Mouse (Mus musculus) midbrain, embryonic 13.5 days (tissue): ENCODE results near the gene Susd1. TPM values are rescaled to one million over a fixed set of nuclear protein-coding genes. Genes with fewer than 3 reads are reported as not detected.
A peak's percentile ranks its signal among the peaks of the same experiment; 100 is the strongest.

Experiments
- ATAC-seq: fragments of 200-750 bp; cut with Nextera tagmentation; 2 replicates; pipeline ENCODE4 v1.8.0; 2017; ENCODE audit warnings: mild to moderate bottlenecking, moderate TSS enrichment, moderate library complexity
- H3K27ac ChIP-seq: fragments of 300-500 bp; sonication (generic); 2 replicates; pipeline ENCODE4 v1.5.1; 2015; ENCODE audit warnings: inconsistent platforms, mild to moderate bottlenecking, moderate library complexity
- H3K27me3 ChIP-seq: fragments of 300-500 bp; sonication (generic); 2 replicates; pipeline ENCODE4 v1.6.1; 2015; ENCODE audit warnings: mild to moderate bottlenecking, inconsistent platforms
- H3K36me3 ChIP-seq: fragments of 300-500 bp; sonication (generic); 2 replicates; pipeline ENCODE4 v1.6.1; 2015; ENCODE audit warnings: mild to moderate bottlenecking, inconsistent platforms
- H3K4me1 ChIP-seq: fragments of 300-500 bp; sonication (generic); replicated peaks from 2 replicates; pipeline ENCODE4 v1.6.1; 2015; ENCODE audit warnings: inconsistent platforms
- H3K4me2 ChIP-seq: fragments of 300-500 bp; sonication (generic); replicated peaks from 2 replicates; pipeline ENCODE4 v1.6.1; 2015; ENCODE audit warnings: moderate library complexity, mild to moderate bottlenecking, inconsistent platforms
- H3K4me3 ChIP-seq: fragments of 300-500 bp; sonication (generic); replicated peaks from 2 replicates; pipeline ENCODE4 v1.5.1; 2015; ENCODE audit warnings: mild to moderate bottlenecking, inconsistent platforms
- H3K9ac ChIP-seq: fragments of 300-500 bp; sonication (generic); replicated peaks from 2 replicates; pipeline ENCODE4 v1.6.1; 2015; ENCODE audit warnings: mild to moderate bottlenecking, inconsistent platforms
- H3K9me3 ChIP-seq: fragments of 300-500 bp; sonication (generic); 2 replicates; pipeline ENCODE4 v1.6.1; 2016; ENCODE audit warnings: mild to moderate bottlenecking, inconsistent platforms
- WGBS: fragments of 180-500 bp; shearing (Covaris S2); methylation state at CpG from one replicate; pipeline ENCODE4 v1.1.7; 2015; 5-methylcytosine and 5-hydroxymethylcytosine counted together
- polyA plus RNA-seq: library from polyadenylated mRNA; unstranded; fragments of >200 nt; fragmentation: Nextera tagmentation; extraction: Ambion mirVana; gene quantifications from 2 replicates; pipeline ENCODE4 v1.2.1, GENCODE M21; 2015

Gene Susd1
- polyA plus RNA-seq, 1 experiment from 2014 or later: 1.4 TPM

- Histone ChIP-seq H3K9me3 (no peaks in the 10 kb centered on the region), H3K4me3 (no peak overlapping the region), H3K27ac (no peak overlapping the region), H3K4me2 (no peak overlapping the region), H3K4me1 (no peaks in the 10 kb centered on the region), H3K9ac (no peak overlapping the region), H3K27me3 (no peaks in the 10 kb centered on the region), H3K36me3 (no peaks in the 10 kb centered on the region)
- WGBS: 91% methylated on average over 3 of the region's 3 CpGs
- ATAC-seq: no peak
Observed at GRCm38 (mm10) chr4:59450906-59451305, 12.5 kb upstream of the Susd1 start.

GRCm38 (mm10) chr4:59450234-59450854, 11.9 kb upstream of the Susd1 start:
- Histone ChIP-seq H3K36me3 (no peaks in the 10 kb centered on the region), H3K9ac (no peak overlapping the region), H3K27me3 (no peaks in the 10 kb centered on the region), H3K9me3 (no peaks in the 10 kb centered on the region), H3K4me2 (no peak overlapping the region), H3K4me3 (no peak overlapping the region), H3K27ac (no peak overlapping the region), H3K4me1 (no peaks in the 10 kb centered on the region)
- no peak for ATAC-seq
- 90% methylated on average over 6 of the region's 6 CpGs for WGBS

GRCm38 (mm10) chr4:59447296-59447695, 8.9 kb upstream of the Susd1 start:
- no peak for ATAC-seq
- Histone ChIP-seq H3K9ac (no peak overlapping the region), H3K4me1 (no peaks in the 10 kb centered on the region), H3K4me2 (no peak overlapping the region), H3K27me3 (no peaks in the 10 kb centered on the region), H3K36me3 (no peaks in the 10 kb centered on the region), H3K27ac (no peak overlapping the region), H3K4me3 (no peak overlapping the region), H3K9me3 (no peaks in the 10 kb centered on the region)
- 61% methylated on average over 1 of the region's 1 CpGs for WGBS

GRCm38 (mm10) chr4:59445516-59445915, 7.1 kb upstream of the Susd1 start:
- no peak overlapping the region for H3K4me3 ChIP-seq
- no peak overlapping the region for H3K9ac ChIP-seq
- no peaks in the 10 kb centered on the region for H3K36me3 ChIP-seq
- no peak overlapping the region for H3K27ac ChIP-seq
- no peaks in the 10 kb centered on the region for H3K4me1 ChIP-seq
- H3K27me3 ChIP-seq: no peaks in the 10 kb centered on the region
- ATAC-seq: no peak
- no peaks in the 10 kb centered on the region for H3K9me3 ChIP-seq
- WGBS: 85% methylated on average over 6 of the region's 6 CpGs
- H3K4me2 ChIP-seq: no peak overlapping the region

GRCm38 (mm10) chr4:59444994-59445393, 6.6 kb upstream of the Susd1 start:
- no peak for ATAC-seq
- Histone ChIP-seq H3K4me3 (no peak overlapping the region), H3K9me3 (no peaks in the 10 kb centered on the region), H3K4me1 (no peaks in the 10 kb centered on the region), H3K36me3 (no peaks in the 10 kb centered on the region), H3K27ac (no peak overlapping the region), H3K4me2 (no peak overlapping the region), H3K27me3 (peaks cover 3% of the 10 kb centered on the region), H3K9ac (no peak overlapping the region)
- 93% methylated on average over 3 of the region's 3 CpGs for WGBS

- H3K9me3 ChIP-seq: no peaks in the 10 kb centered on the region
- H3K4me2 ChIP-seq: no peak overlapping the region
- WGBS: 77% methylated on average over 4 of the region's 4 CpGs
- H3K27ac ChIP-seq: no peak overlapping the region
- no peak overlapping the region for H3K9ac ChIP-seq
- no peaks in the 10 kb centered on the region for H3K36me3 ChIP-seq
- no peak overlapping the region for H3K4me3 ChIP-seq
- H3K27me3 ChIP-seq: peaks cover 12% of the 10 kb centered on the region
- H3K4me1 ChIP-seq: no peaks in the 10 kb centered on the region
- no peak for ATAC-seq
Observed at GRCm38 (mm10) chr4:59444085-59444484, 5.7 kb upstream of the Susd1 start.

GRCm38 (mm10) chr4:59441265-59441664, 2.8 kb upstream of the Susd1 start:
- Histone ChIP-seq H3K4me3 (no peak overlapping the region), H3K4me1 (peaks cover 11% of the 10 kb centered on the region), H3K36me3 (no peaks in the 10 kb centered on the region), H3K4me2 (no peak overlapping the region), H3K9ac (no peak overlapping the region), H3K27ac (no peak overlapping the region), H3K9me3 (no peaks in the 10 kb centered on the region), H3K27me3 (peaks cover 39% of the 10 kb centered on the region)
- 93% methylated on average over 1 of the region's 1 CpGs for WGBS
- no peak for ATAC-seq

GRCm38 (mm10) chr4:59439960-59440359, 1.5 kb upstream of the Susd1 start:
- Histone ChIP-seq H3K36me3 (no peaks in the 10 kb centered on the region), H3K9me3 (no peaks in the 10 kb centered on the region), H3K27me3 (peaks cover 42% of the 10 kb centered on the region), H3K4me1 (peaks cover 11% of the 10 kb centered on the region), H3K27ac (no peak overlapping the region), H3K9ac (no peak overlapping the region), H3K4me3 (no peak overlapping the region), H3K4me2 (no peak overlapping the region)
- ATAC-seq: no peak
- 56% methylated on average over 2 of the region's 2 CpGs for WGBS

- H3K4me1 ChIP-seq: peaks cover 11% of the 10 kb centered on the region
- no peak overlapping the region for H3K27ac ChIP-seq
- peaks cover 42% of the 10 kb centered on the region for H3K27me3 ChIP-seq
- H3K9ac ChIP-seq: no peak overlapping the region
- WGBS: 21% methylated on average over 5 of the region's 5 CpGs
- no peaks in the 10 kb centered on the region for H3K9me3 ChIP-seq
- H3K4me2 ChIP-seq: peak overlapping the region; percentile 99; the same call in 1 of the 2 replicates
- no peak overlapping the region for H3K4me3 ChIP-seq
- H3K36me3 ChIP-seq: no peaks in the 10 kb centered on the region
- ATAC-seq: no peak
Observed at GRCm38 (mm10) chr4:59439041-59439440, 608 bp upstream of the Susd1 start.

GRCm38 (mm10) chr4:59435951-59436350, 2.5 kb downstream of the Susd1 start:
- Histone ChIP-seq H3K9ac (no peak overlapping the region), H3K9me3 (no peaks in the 10 kb centered on the region), H3K4me2 (no peak overlapping the region), H3K36me3 (no peaks in the 10 kb centered on the region), H3K4me3 (no peak overlapping the region), H3K4me1 (peaks cover 11% of the 10 kb centered on the region), H3K27me3 (peaks cover 42% of the 10 kb centered on the region), H3K27ac (no peak overlapping the region)
- no peak for ATAC-seq
- WGBS: 85% methylated on average over 4 of the region's 4 CpGs

GRCm38 (mm10) chr4:59434039-59434438, 4.4 kb downstream of the Susd1 start:
- H3K9me3 ChIP-seq: no peaks in the 10 kb centered on the region
- H3K27me3 ChIP-seq: peaks cover 30% of the 10 kb centered on the region
- ATAC-seq: no peak
- peaks cover 11% of the 10 kb centered on the region for H3K4me1 ChIP-seq
- no peak overlapping the region for H3K4me2 ChIP-seq
- 71% methylated on average over 3 of the region's 3 CpGs for WGBS
- no peak overlapping the region for H3K27ac ChIP-seq
- H3K9ac ChIP-seq: no peak overlapping the region
- no peak overlapping the region for H3K4me3 ChIP-seq
- H3K36me3 ChIP-seq: no peaks in the 10 kb centered on the region

GRCm38 (mm10) chr4:59429128-59429527, 9.3 kb downstream of the Susd1 start:
- H3K27ac ChIP-seq: no peak overlapping the region
- no peak overlapping the region for H3K4me2 ChIP-seq
- WGBS: 92% methylated on average over 6 of the region's 6 CpGs
- H3K4me1 ChIP-seq: no peaks in the 10 kb centered on the region
- H3K36me3 ChIP-seq: no peaks in the 10 kb centered on the region
- no peaks in the 10 kb centered on the region for H3K9me3 ChIP-seq
- H3K27me3 ChIP-seq: no peaks in the 10 kb centered on the region
- no peak overlapping the region for H3K9ac ChIP-seq
- no peak overlapping the region for H3K4me3 ChIP-seq
- no peak for ATAC-seq

- Histone ChIP-seq H3K4me1 (0 out of 2 replicates have a peak, but pooled peaks cover 4% of the 10 kb centered on the region), H3K9me3 (no peaks in the 10 kb centered on the region), H3K27ac (no peak overlapping the region), H3K4me3 (no peak overlapping the region), H3K27me3 (no peaks in the 10 kb centered on the region), H3K36me3 (no peaks in the 10 kb centered on the region), H3K4me2 (no peak overlapping the region), H3K9ac (no peak overlapping the region)
- ATAC-seq: no peak
- 83% methylated on average over 5 of the region's 5 CpGs for WGBS
Observed at GRCm38 (mm10) chr4:59426429-59426828, 12.0 kb downstream of the Susd1 start.
